Mouse (Mus musculus): ENCODE measurements around the gene Gmnc. TPM values are rescaled to one million over a fixed set of nuclear protein-coding genes. Genes with fewer than 3 reads are reported as not detected.

Gene Gmnc
- total RNA-seq (2012; rRNA removed) = 0.16 and 0.36 TPM in 2 replicates

DNA sequence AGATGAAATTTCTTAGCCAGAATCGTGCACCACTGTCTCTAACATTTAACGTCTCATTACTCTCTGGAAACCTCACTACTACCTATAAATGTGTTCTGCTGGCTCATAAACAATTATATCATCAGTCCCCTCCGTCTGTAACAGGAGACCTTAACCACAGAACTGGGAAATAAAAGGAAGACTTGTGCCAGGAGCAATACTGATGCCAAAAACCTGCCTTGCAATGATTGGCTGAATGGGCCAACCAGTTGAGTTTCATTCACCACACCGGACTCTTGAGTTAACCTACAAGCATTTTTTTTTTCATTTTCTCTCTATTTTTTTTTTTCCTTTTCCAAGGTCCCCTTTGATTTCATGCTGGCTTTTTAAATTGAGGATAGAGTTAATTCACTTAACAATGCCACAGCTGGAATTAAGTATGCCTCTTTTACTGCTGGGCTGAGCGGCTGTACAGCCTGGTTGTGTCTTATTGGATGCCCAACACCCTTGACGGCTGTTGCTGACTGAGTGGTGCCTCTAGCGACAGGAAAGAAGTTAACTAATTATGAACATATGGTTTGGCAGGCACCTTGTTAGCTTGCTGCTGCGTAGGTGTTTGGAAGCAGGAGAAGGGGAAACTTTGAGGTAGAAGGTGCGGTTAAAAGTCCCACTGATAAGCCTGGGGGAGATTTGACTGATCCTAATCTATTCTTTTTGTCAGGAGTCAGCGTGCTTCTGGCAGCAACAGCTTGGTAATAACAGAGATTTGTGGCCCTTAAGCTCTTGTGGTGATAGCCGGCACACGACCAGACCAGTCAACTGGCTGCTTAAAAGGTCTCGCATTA, at the start of gene Gmnc:
Gmnc (minus strand) TSS at position 176 of the 824 bp plus-strand sequence.
- no peaks in the 10 kb centered on the region for H3K9me3 ChIP-seq (ENCODE audit: control insufficient read depth, insufficient read depth, low read depth, low read length)
- TF ChIP-seq HCFC1 (IDR thresholded peaks at IDR 0.05; ENCODE audit: borderline replicate concordance, insufficient read depth, low read length) = no peak
- TF ChIP-seq CHD2 (IDR thresholded peaks at IDR 0.05; ENCODE audit: low read depth, low read length) = no peak
- H3K27ac ChIP-seq (ENCODE audit: insufficient read depth, low read depth, low read length, poor library complexity, severe bottlenecking) = no peak within 1 kb of the TSS
- in situ Hi-C loops (cut with MboI; ENCODE audit: low sequenced_read_pairs in 2 of 2, unreplicated experiment in 2 of 2) = loop anchor here in 1 of 2 experiments (25.0 kb wide), 1 partner anchor 471 kb away; no protein-coding TSS in a partner anchor
- H3K9ac ChIP-seq (ENCODE audit: insufficient read depth, low read depth, low read length, poor library complexity, severe bottlenecking) = no peak within 1 kb of the TSS
- no peak for DNase-seq (ENCODE audit: low read depth, low spot score)
- H3K4me3 ChIP-seq (ENCODE audit: insufficient read depth in 1 of 2, low read depth in 1 of 2, low read length in 2 of 2, poor library complexity in 1 of 2, severe bottlenecking in 1 of 2) = no peak within 1 kb of the TSS
- H3K36me3 ChIP-seq (ENCODE audit: control insufficient read depth, insufficient read depth, low read length, poor library complexity, severe bottlenecking) = no peaks in the 10 kb centered on the region
- no peaks in the 10 kb centered on the region for H3K4me1 ChIP-seq (ENCODE audit: control insufficient read depth in 2 of 2, insufficient read depth in 2 of 2, low read length in 2 of 2, poor library complexity in 1 of 2)

DNA sequence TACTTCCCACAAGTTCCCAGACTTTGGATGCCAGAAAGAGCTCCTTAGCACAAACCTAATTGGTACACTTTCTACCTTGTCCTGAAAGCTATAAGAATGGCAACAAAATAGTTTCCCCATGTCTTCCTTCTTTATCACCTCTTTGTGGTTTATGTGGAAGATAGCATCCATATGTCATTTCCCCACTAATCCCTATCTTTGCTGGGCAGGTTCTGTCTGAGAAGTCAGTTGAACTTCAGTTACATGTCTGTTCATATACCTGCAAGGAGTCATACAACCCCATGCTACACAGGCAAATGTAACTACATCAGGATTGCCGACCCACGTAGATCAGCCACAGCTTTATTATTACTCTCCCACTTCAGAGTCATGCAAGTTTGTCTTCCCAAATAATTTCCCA, 35.8 kb upstream of the Gmnc start:
- H3K4me3 ChIP-seq (ENCODE audit: insufficient read depth in 1 of 2, low read depth in 1 of 2, low read length in 2 of 2, poor library complexity in 1 of 2, severe bottlenecking in 1 of 2) = no peak overlapping the region
- in situ Hi-C loops (cut with MboI; ENCODE audit: low sequenced_read_pairs in 2 of 2, unreplicated experiment in 2 of 2) = no loop called here
- no peak for DNase-seq (ENCODE audit: low read depth, low spot score)
- H3K9ac ChIP-seq (ENCODE audit: insufficient read depth, low read depth, low read length, poor library complexity, severe bottlenecking) = no peak overlapping the region
- H3K9me3 ChIP-seq (ENCODE audit: control insufficient read depth, insufficient read depth, low read depth, low read length) = no peaks in the 10 kb centered on the region
- no peaks in the 10 kb centered on the region for H3K4me1 ChIP-seq (ENCODE audit: control insufficient read depth in 2 of 2, insufficient read depth in 2 of 2, low read length in 2 of 2, poor library complexity in 1 of 2)
- H3K36me3 ChIP-seq (ENCODE audit: control insufficient read depth, insufficient read depth, low read length, poor library complexity, severe bottlenecking) = no peaks in the 10 kb centered on the region
- no peak overlapping the region for H3K27ac ChIP-seq (ENCODE audit: insufficient read depth, low read depth, low read length, poor library complexity, severe bottlenecking)
- no peak for TF ChIP-seq CHD2 (IDR thresholded peaks at IDR 0.05; ENCODE audit: low read depth, low read length)
- no peak for TF ChIP-seq ZC3H11A (IDR thresholded peaks at IDR 0.05; ENCODE audit: borderline replicate concordance, low read depth, low read length)
- TF ChIP-seq ZNF384 (IDR thresholded peaks at IDR 0.05; ENCODE audit: low read depth, low read length) = no peak
- TF ChIP-seq HCFC1 (IDR thresholded peaks at IDR 0.05; ENCODE audit: borderline replicate concordance, insufficient read depth, low read length) = no peak
- TF ChIP-seq MAFK (IDR thresholded peaks at IDR 0.05; ENCODE audit: insufficient read depth, low read depth, low read length) = no peak

DNA sequence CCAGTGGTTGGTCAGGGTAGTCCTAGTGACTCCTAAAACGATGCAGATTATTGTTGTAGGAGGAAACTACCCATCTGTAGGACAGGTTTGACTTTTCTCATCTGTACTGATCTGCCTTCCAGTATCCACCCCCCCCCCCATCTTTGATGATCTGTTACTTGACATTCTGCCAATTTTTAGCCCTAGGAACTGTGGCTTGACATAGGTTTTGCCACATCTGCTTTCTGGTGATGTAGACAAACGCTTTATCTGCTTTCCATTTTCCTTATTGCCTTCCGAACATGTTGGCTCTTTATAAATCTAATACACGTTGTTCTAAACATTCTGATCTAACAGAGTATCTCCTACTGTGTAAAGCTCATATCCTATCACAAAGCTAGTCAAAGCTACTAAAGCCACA, 34.8 kb upstream of the Gmnc start:
- TF ChIP-seq MAFK (IDR thresholded peaks at IDR 0.05; ENCODE audit: insufficient read depth, low read depth, low read length) (no peak), ZC3H11A (IDR thresholded peaks at IDR 0.05; ENCODE audit: borderline replicate concordance, low read depth, low read length) (no peak), CHD2 (IDR thresholded peaks at IDR 0.05; ENCODE audit: low read depth, low read length) (no peak), HCFC1 (IDR thresholded peaks at IDR 0.05; ENCODE audit: borderline replicate concordance, insufficient read depth, low read length) (no peak), ZNF384 (IDR thresholded peaks at IDR 0.05; ENCODE audit: low read depth, low read length) (no peak)
- in situ Hi-C loops (cut with MboI; ENCODE audit: low sequenced_read_pairs in 2 of 2, unreplicated experiment in 2 of 2) = no loop called here

GRCm38 (mm10) chr16:27022746-27023145, 31.3 kb upstream of the Gmnc start:
- in situ Hi-C loops (cut with MboI; ENCODE audit: low sequenced_read_pairs in 2 of 2, unreplicated experiment in 2 of 2) = no loop called here
- Histone ChIP-seq H3K4me3 (ENCODE audit: insufficient read depth in 1 of 2, low read depth in 1 of 2, low read length in 2 of 2, poor library complexity in 1 of 2, severe bottlenecking in 1 of 2) (no peak overlapping the region), H3K9me3 (ENCODE audit: control insufficient read depth, insufficient read depth, low read depth, low read length) (no peaks in the 10 kb centered on the region), H3K27ac (ENCODE audit: insufficient read depth, low read depth, low read length, poor library complexity, severe bottlenecking) (no peak overlapping the region), H3K36me3 (ENCODE audit: control insufficient read depth, insufficient read depth, low read length, poor library complexity, severe bottlenecking) (no peaks in the 10 kb centered on the region), H3K4me1 (ENCODE audit: control insufficient read depth in 2 of 2, insufficient read depth in 2 of 2, low read length in 2 of 2, poor library complexity in 1 of 2) (no peaks in the 10 kb centered on the region), H3K9ac (ENCODE audit: insufficient read depth, low read depth, low read length, poor library complexity, severe bottlenecking) (no peak overlapping the region)
- no peak for TF ChIP-seq ZNF384 (IDR thresholded peaks at IDR 0.05; ENCODE audit: low read depth, low read length)
- no peak for TF ChIP-seq MAFK (IDR thresholded peaks at IDR 0.05; ENCODE audit: insufficient read depth, low read depth, low read length)
- no peak for TF ChIP-seq ZC3H11A (IDR thresholded peaks at IDR 0.05; ENCODE audit: borderline replicate concordance, low read depth, low read length)
- no peak for TF ChIP-seq CHD2 (IDR thresholded peaks at IDR 0.05; ENCODE audit: low read depth, low read length)
- TF ChIP-seq HCFC1 (IDR thresholded peaks at IDR 0.05; ENCODE audit: borderline replicate concordance, insufficient read depth, low read length) = no peak
- no peak for DNase-seq (ENCODE audit: low read depth, low spot score)

More for the DNA sequence above, 34.8 kb upstream of the Gmnc start:
- H3K9me3 ChIP-seq (ENCODE audit: control insufficient read depth, insufficient read depth, low read depth, low read length) = no peaks in the 10 kb centered on the region
- no peak overlapping the region for H3K27ac ChIP-seq (ENCODE audit: insufficient read depth, low read depth, low read length, poor library complexity, severe bottlenecking)
- no peak overlapping the region for H3K4me3 ChIP-seq (ENCODE audit: insufficient read depth in 1 of 2, low read depth in 1 of 2, low read length in 2 of 2, poor library complexity in 1 of 2, severe bottlenecking in 1 of 2)
- H3K4me1 ChIP-seq (ENCODE audit: control insufficient read depth in 2 of 2, insufficient read depth in 2 of 2, low read length in 2 of 2, poor library complexity in 1 of 2) = no peaks in the 10 kb centered on the region
- H3K36me3 ChIP-seq (ENCODE audit: control insufficient read depth, insufficient read depth, low read length, poor library complexity, severe bottlenecking) = no peaks in the 10 kb centered on the region
- no peak for DNase-seq (ENCODE audit: low read depth, low spot score)
- no peak overlapping the region for H3K9ac ChIP-seq (ENCODE audit: insufficient read depth, low read depth, low read length, poor library complexity, severe bottlenecking)

Data from ES-E14 (cell line).